Mouse (Mus musculus) spleen, adult 2 months (tissue): ENCODE results near the gene St6galnac1.

Experiments
- CTCF ChIP-seq: fragments of 200-500 bp; IDR thresholded peaks from 2 replicates; pipeline ENCODE4 v1.5.1; 2011; ENCODE audit warnings: mild to moderate bottlenecking, inconsistent platforms; ENCODE audit not compliant: insufficient read depth, insufficient read length, insufficient replicate concordance; ENCODE audit errors: extremely low read depth
- POLR2A ChIP-seq: fragments of 200-500 bp; IDR thresholded peaks from 2 replicates; pipeline ENCODE4 v1.6.1; 2011; ENCODE audit warnings: low read depth, low read length, inconsistent platforms

DNA sequence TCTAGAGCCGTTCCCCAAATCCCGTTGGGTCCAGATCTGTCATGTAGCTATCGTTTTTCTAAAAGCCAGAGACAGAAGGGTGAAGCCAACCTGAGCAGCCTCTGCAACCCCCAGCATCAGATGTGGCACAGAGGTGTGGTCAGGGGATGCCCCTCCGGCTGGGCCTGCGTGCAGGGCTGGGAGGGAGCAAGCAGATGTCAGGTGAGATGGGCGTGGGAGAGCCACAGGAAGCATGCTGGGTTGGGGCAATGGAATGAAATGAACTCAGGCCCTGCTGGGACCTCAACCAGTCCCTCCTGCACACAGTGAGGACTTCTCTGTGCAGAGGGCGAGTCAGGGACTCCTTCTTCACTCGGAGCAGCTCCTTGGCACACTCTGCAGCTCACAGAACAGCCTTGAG lies 34.2 kb upstream of the St6galnac1 start:
- TF ChIP-seq CTCF: no peak
- no peak for TF ChIP-seq POLR2A
